Mouse (Mus musculus) adipocyte (in vitro differentiated cells): ENCODE data around the gene Btn2a2.
A peak's percentile ranks its signal among the peaks of the same experiment; 100 is the strongest.

ENCODE experiments used
- DNase-seq: peaks from one replicate; pipeline ENCODE4 v3.0.0-alpha.2; 2016; ENCODE audit warnings: low spot score

Gene Btn2a2

GRCm38 (mm10) chr13:23521703-23522102 is 33.0 kb upstream of the Btn2a2 start:
- DNase-seq = peak; percentile 66

GRCm38 (mm10) chr13:23519416-23519815 is 30.8 kb upstream of the Btn2a2 start:
- DNase-seq = peak; percentile 83

GRCm38 (mm10) chr13:23518885-23519284 is 30.2 kb upstream of the Btn2a2 start:
- peak; percentile 88 for DNase-seq

GRCm38 (mm10) chr13:23518295-23518603 is 29.6 kb upstream of the Btn2a2 start:
- DNase-seq = no peak

DNA sequence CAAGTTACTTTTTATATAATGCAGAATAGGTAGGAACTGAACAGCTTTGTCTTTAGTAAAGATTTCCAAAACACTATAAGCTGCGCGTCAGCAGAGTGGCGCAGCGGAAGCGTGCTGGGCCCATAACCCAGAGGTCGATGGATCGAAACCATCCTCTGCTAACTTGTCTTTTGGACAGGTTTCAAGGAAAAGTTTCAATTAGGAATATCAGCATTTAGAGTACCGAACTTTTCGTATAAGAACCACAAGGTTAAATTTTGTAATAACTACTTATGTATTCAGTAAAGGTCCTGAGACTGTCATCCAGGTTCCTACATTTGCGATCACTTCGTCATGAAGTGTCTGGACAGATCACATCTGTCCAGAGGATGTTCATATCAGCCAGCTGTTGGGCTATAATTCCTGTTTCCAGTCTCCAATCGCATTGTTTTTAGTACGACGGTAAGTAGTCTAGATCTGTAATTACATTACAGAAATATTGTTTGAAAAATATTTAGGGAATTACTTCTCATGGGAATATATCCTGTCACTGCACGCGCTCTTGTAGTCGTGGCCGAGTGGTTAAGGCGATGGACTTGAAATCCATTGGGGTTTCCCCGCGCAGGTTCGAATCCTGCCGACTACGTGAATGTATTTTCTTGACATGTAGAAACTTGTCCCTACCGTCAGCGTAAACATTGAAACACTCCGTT is 29.1 kb upstream of the Btn2a2 start:
- peak; percentile 86 for DNase-seq

DNA sequence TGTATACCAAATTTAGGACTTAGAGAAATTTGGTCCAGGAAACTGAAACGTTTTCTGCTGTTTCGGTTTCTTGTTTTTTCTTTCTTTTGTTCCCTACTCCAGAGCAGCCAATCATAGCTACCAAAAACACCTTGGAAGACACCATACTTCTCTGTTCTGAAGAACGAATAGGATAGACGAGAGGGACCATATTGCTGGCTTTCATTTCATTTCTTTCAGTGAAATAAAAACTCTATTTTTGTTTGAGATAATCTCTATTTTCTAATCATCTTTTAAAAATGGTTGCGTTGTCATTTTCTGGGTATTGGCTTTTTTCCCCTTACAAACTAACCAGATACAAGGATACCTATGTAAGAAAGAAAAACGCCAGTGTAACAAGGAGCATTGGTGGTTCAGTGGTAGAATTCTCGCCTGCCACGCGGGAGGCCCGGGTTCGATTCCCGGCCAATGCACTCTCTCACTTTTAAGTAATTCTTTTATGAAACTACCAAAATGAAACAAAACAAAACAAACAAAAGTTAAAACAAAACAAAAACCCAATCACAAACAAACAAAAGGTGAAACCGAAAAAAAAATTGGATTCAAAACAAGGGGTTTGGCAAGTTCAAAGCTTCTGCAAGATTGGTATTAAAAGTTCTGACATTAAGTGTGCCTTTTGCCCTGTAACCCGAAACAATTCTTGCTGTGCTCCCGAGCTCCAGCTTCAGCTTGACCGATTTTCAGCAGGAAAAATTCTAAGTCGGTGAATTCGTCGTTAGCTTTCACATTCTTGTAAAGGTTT is 28.4 kb upstream of the Btn2a2 start:
- peak; percentile 80 for DNase-seq

DNA sequence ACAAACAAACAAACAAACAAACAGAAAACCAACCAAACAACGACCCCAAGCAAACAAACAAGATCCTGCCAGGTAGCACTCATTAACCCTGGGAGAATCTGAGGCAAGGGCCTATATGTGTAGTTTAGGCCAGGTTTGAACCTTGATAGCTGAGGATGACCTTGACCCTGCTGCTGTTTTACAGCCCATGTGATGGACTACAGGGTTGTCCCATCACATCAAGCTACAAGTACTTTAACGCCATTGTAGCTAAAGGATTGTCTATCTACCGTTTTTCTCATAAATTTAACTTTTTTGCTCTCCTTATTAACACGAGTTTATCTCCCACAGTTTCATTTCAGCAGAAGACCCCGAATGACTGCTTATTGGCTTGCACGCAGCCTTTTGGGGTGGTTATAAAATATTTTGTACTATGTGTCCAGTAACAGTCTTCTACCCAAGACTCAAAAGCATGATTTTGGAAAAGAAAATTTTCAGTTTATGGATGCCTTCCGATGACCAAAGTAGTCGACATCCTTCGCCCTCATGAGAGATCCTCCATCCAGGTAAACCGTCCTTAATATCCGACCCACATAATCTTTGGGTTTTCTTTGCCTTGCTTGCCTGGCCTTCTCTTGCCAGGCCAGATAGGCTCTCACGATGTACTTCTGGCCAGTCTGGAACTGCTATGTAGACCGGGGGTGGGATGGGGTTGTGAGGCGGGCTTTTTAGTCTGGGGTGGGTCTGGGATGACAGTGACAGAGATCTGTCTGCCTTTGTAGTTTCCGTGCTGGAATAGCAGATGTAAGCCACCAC is 27.4 kb upstream of the Btn2a2 start:
- no peak for DNase-seq

GRCm38 (mm10) chr13:23515281-23515680 is 26.6 kb upstream of the Btn2a2 start:
- no peak for DNase-seq

DNA sequence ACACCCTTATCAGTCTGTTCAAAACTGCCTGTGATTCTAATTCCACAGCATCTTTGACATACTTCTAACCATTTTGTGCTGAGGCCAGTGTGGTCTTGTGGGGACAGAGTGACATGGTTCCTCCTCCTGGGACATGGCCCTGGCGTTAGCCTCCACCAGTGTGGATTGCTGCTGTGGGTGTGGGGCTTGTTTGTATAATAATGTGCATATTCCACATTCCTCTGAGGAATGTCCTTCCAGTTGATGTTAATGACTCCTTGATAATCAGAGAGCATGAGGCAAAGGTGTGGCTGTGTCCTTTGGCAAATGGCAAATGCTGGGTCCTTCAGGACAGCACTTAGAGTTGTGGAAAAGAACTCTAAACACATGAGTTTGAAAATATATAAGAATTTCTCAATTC is 24.9 kb upstream of the Btn2a2 start:
- no peak for DNase-seq

DNA sequence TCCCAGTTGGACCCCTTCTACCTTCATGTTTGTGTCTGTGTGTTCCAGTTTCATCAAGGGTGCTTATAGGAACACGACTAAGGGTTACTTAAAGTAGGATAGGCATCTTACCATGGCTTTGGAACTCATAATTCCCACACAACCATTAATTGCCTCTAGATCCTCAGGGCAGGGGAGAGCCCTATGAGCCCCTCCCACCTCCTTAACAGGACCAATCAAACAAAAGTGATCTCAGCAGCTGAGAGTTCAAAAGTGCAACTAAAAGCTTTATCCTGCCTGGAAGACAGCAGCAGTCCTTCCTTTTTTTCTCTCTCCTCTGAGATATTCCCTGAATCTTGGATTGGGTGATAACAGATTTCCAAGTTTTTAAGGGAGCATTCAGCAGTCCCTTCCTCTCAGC is 21.5 kb upstream of the Btn2a2 start:
- no peak for DNase-seq

- DNase-seq = no peak
Measured at GRCm38 (mm10) chr13:23506819-23507515, 18.3 kb upstream of the Btn2a2 start.

DNA sequence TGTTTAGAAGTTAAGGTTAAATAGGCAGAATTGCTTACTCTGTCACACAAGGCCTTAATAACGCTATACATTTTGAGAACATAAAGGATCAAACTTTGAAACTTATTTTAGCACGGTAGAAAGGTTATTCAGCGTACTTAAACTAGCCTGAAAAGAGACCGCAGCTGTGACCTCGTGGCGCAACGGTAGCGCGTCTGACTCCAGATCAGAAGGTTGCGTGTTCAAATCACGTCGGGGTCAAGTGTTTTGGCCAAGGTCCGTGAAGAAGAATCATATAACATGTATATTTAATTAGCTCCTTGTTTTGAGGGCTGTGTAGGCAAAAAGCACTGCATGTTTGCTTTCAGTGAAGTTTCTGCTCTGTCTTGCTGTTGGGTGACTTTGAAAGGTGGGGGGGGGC is 17.7 kb upstream of the Btn2a2 start:
- peak; percentile 59 for DNase-seq

GRCm38 (mm10) chr13:23505662-23506345 is 17.1 kb upstream of the Btn2a2 start:
- DNase-seq = no peak

DNA sequence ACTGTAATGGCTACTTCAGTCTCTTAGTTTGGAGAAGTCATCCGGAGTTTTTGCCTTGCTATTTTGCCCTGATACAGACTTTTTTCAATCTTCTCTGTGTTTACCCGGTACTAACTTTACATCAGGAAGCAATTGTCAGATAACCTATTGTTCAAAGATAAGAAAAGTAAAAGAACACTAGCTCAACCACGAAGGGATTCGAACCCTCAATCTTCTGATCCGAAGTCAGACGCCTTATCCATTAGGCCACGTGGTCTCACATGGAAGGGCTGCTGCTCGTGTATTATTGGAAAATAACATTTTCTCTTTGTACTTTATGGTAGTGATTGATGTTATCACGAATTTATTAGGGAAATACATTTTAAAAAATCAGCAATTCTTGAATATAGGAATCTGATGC is 15.1 kb upstream of the Btn2a2 start:
- DNase-seq = peak; percentile 43

DNA sequence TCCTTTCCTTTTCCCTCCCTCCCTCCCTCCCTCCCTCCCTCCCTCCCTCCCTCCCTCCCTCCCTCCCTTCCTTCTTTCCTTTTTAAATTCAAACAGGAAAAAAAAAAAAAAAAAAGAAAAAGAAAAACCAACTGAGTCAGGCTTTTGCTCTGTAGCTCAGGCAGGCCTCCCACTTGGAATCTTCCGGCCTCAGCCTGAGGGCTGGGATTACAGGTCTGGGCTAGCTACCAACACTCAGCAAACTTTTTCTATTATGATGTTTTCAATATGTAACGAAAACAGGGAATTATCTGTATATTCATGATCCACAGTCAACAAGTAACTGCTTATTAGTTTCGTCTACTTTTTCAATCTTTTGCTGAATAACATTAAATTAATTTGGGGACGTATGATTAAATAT is 14.3 kb upstream of the Btn2a2 start:
- no peak for DNase-seq

- DNase-seq = no peak
Measured at GRCm38 (mm10) chr13:23502031-23502567, 13.4 kb upstream of the Btn2a2 start.

DNA sequence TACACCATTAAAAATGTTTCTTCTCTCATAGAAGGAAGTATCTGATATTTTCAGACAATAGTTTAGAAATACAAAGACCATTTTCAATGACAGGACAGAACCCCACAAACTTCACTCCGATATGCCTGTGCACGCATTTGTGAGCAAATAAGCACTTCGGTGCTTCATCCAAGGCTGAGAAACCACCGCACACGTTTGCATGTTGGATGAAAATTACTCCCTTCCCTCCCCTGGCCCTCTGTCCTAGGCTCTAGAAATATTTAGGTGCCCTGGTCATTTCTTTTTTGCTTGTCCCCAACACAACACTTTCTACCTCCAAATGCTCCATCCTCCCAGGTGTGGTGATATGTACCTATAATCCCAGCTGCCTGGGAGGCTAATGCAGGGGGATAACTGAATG is 12.9 kb upstream of the Btn2a2 start:
- DNase-seq = no peak

DNA sequence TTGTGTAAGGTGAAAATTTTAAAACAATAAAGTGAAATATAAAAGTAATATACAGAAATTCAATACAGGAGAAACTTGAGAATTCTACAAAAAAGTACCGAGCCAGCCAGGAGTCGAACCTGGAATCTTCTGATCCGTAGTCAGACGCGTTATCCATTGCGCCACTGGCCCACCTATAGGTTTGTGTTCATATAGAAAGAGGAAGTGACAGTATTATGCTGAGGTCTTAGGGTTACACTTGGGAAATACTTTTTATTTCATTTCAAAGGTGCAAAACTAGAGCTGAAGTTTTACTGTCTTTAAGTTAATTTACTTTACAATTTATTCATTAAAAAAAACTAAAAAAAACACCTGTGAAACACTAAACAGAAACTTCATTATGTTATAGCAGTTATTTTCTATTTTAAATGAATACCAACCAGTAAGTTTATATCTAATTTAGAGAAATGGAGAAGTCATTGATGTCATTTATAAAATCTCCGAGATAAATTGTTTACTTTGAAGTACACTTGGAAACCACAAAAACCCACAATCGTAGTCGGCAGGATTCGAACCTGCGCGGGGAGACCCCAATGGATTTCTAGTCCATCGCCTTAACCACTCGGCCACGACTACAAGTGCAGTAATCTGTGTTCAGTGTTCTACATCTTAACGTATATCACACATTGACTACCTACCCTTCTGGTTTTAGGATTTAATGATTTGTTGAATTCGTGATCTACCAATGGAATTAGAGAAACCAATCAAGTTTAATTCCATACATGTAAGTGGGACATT is 12.0 kb upstream of the Btn2a2 start:
- no peak for DNase-seq

DNA sequence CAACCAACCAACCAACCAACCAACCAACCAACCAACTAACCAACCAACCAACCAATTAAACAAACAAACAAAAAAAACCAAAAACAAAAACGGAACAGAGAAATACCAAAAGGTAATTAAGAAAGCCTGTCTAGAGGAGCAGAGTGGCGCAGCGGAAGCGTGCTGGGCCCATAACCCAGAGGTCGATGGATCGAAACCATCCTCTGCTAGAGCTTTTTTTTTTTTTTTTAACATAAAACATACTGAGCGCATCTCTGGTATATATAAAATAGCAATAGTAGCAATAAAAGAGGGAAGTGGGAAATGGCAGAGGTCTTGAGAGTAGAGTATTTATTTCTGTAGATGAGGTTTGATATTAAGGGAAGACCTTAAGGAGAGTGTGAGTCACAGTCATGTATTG is 11.3 kb upstream of the Btn2a2 start:
- DNase-seq = no peak

DNA sequence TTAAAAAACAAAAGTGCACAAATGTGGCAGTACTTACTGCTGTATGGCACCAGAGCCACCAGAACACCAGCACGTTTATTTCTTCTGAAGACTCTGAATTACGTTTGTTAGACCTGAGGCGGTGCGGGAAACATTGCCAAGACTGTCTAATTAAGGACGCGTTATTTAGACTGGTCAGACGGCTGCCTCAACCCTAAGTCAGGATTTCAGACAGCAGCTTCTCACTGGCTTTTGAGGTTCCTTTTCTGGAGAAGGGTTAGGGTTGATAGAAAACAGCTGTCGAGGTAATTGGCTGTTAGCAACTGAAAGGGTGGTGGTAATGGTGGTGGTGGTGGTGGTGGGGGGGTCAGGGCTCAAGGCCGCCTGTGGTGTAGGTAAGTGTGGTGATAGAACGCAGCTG is 10.0 kb upstream of the Btn2a2 start:
- DNase-seq = no peak
